Mouse (Mus musculus): ENCODE data around the gene Rap2a. TPM values are rescaled to one million over a fixed set of nuclear protein-coding genes. Genes with fewer than 3 reads are reported as not detected.

The Rap2a gene
- polyA plus RNA-seq, 1 experiment from 2014 or later: 7.3 TPM

DNA sequence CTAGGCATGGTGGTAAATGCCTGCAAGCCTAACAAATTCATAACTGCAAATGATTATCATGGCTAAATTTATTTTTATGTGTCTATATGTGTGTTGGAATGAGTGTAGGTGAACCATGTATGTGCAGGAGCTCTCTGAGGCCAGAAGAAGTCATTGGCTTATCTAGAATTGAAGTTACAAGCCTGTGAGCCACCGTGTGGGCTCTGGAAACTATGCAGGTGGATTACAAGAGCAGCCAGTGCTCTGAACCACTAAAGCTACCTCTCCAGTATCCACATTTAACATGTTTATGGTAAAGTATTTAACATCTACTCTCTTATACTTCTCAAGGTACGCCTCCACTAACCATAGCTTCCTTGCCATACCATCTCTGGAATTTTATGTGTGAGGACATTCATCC is 66.7 kb downstream of the Rap2a start:
- 87% methylated on average over 2 of the region's 2 CpGs for whole genome bisulfite sequencing
- Histone ChIP-seq H3K4me2 (replicated peaks; ENCODE audit: low read depth, low read length) (no peak overlapping the region), H3K27ac (ENCODE audit: low read length) (peak overlapping the region; percentile 69; the same call in 1 of the 2 replicates)

More for the DNA sequence above, 66.7 kb downstream of the Rap2a start:
- no peak overlapping the region for H3K4me3 ChIP-seq (ENCODE audit: low read length)
- no peaks in the 10 kb centered on the region for H3K9me3 ChIP-seq (ENCODE audit: low read length)
- H3K36me3 ChIP-seq (ENCODE audit: insufficient read depth, low read length): no peaks in the 10 kb centered on the region
- H3K4me1 ChIP-seq (ENCODE audit: insufficient read depth, low read length): no peaks in the 10 kb centered on the region
- no peaks in the 10 kb centered on the region for H3K27me3 ChIP-seq (ENCODE audit: insufficient read depth, low read length)
- ATAC-seq (ENCODE audit: low FRiP score, low TSS enrichment): no peak
- H3K9ac ChIP-seq (replicated peaks; ENCODE audit: low read length): no peak overlapping the region

Other genes with a start within 250 kb of the Rap2a start
- 103 and 106 TPM in 2 replicates for gene Mbnl2, start 202.8 kb upstream of the Rap2a start, polyA plus RNA-seq (2015; fragmentation: Nextera tagmentation; extraction: Ambion mirVana)

All from kidney, embryonic 16.5 days (tissue).